Mouse (Mus musculus): ENCODE data around the gene Ylpm1. TPM values are rescaled to one million over a fixed set of nuclear protein-coding genes. Genes with fewer than 3 reads are reported as not detected.
A peak's percentile ranks its signal among the peaks of the same experiment; 100 is the strongest.

The Ylpm1 gene
- polyA plus RNA-seq, 1 experiment from 2014 or later = 6.2 TPM

GRCm38 (mm10) chr12:85110011-85110697 lies 114.0 kb downstream of the Ylpm1 start:
- 12% methylated on average over 18 of the region's 18 CpGs for WGBS (ENCODE audit: insufficient replicate concordance)
- peak overlapping the region; percentile 94 for H3K9ac ChIP-seq
- H3K36me3 ChIP-seq (replicated peaks) = peaks cover 9% of the 10 kb centered on the region; the same call in 1 of the 2 replicates
- peak overlapping the region; percentile 90 for H3K4me3 ChIP-seq (replicated peaks)
- ATAC-seq (ENCODE audit: insufficient read depth) = peak; percentile 51
- H3K27me3 ChIP-seq = no peaks in the 10 kb centered on the region
- peak overlapping the region; percentile 89 for H3K27ac ChIP-seq (replicated peaks)
- H3K4me1 ChIP-seq (replicated peaks) = peaks cover 61% of the 10 kb centered on the region
- H3K4me2 ChIP-seq = peak overlapping the region; percentile 80
- H3K9me3 ChIP-seq (replicated peaks) = no peaks in the 10 kb centered on the region

- peak within 1 kb of the TSS; percentile 94 for H3K9ac ChIP-seq
- peaks cover 17% of the 10 kb centered on the region for H3K36me3 ChIP-seq (replicated peaks)
- H3K27ac ChIP-seq (replicated peaks) = peak within 1 kb of the TSS; percentile 89
- no peaks in the 10 kb centered on the region for H3K27me3 ChIP-seq
- under 1% methylated on average over 83 of the region's 83 CpGs for WGBS (ENCODE audit: insufficient replicate concordance)
- ATAC-seq (ENCODE audit: insufficient read depth) = peak; percentile 95
- H3K4me2 ChIP-seq = peak within 1 kb of the TSS; percentile 80
- peaks cover 59% of the 10 kb centered on the region for H3K4me1 ChIP-seq (replicated peaks)
- no peaks in the 10 kb centered on the region for H3K9me3 ChIP-seq (replicated peaks)
- peak within 1 kb of the TSS; percentile 90 for H3K4me3 ChIP-seq (replicated peaks)
Observed at GRCm38 (mm10) chr12:85110698-85111592, 114.8 kb downstream of the Ylpm1 start, which contains the start of the genes Prox2 and Dlst. Prox2 (minus strand) TSS chr12:85110759. Dlst (plus strand) TSS chr12:85110833.

GRCm38 (mm10) chr12:85112550-85113251 lies 116.6 kb downstream of the Ylpm1 start:
- H3K4me3 ChIP-seq (replicated peaks) = peak overlapping the region; percentile 90
- WGBS (ENCODE audit: insufficient replicate concordance) = 61% methylated on average over 7 of the region's 7 CpGs
- peaks cover 30% of the 10 kb centered on the region for H3K36me3 ChIP-seq (replicated peaks)
- peak overlapping the region; percentile 89 for H3K27ac ChIP-seq (replicated peaks)
- no peaks in the 10 kb centered on the region for H3K27me3 ChIP-seq
- no peak for ATAC-seq (ENCODE audit: insufficient read depth)
- H3K9me3 ChIP-seq (replicated peaks) = no peaks in the 10 kb centered on the region
- H3K4me1 ChIP-seq (replicated peaks) = peaks cover 59% of the 10 kb centered on the region
- H3K9ac ChIP-seq = peak overlapping the region; percentile 94
- peak overlapping the region; percentile 80 for H3K4me2 ChIP-seq

GRCm38 (mm10) chr12:85113337-85113736 lies 117.2 kb downstream of the Ylpm1 start:
- Histone ChIP-seq H3K36me3 (replicated peaks) (peaks cover 37% of the 10 kb centered on the region), H3K4me1 (replicated peaks) (peaks cover 59% of the 10 kb centered on the region), H3K9me3 (replicated peaks) (no peaks in the 10 kb centered on the region), H3K27me3 (no peaks in the 10 kb centered on the region), H3K27ac (replicated peaks) (0 out of 2 replicates have a peak overlapping the region, but pooled peaks have one; percentile 46), H3K9ac (no peak overlapping the region), H3K4me2 (peak overlapping the region; percentile 80), H3K4me3 (replicated peaks) (peak overlapping the region; percentile 90; the same call in 1 of the 2 replicates)
- no peak for ATAC-seq (ENCODE audit: insufficient read depth)
- WGBS (ENCODE audit: insufficient replicate concordance) = 85% methylated on average over 3 of the region's 3 CpGs

GRCm38 (mm10) chr12:85113917-85114316 lies 117.8 kb downstream of the Ylpm1 start:
- WGBS (ENCODE audit: insufficient replicate concordance) = 69% methylated on average over 3 of the region's 3 CpGs
- H3K4me1 ChIP-seq (replicated peaks) = peaks cover 58% of the 10 kb centered on the region
- H3K9me3 ChIP-seq (replicated peaks) = no peaks in the 10 kb centered on the region
- H3K4me2 ChIP-seq = peak overlapping the region; percentile 80
- peaks cover 43% of the 10 kb centered on the region for H3K36me3 ChIP-seq (replicated peaks)
- no peak overlapping the region for H3K4me3 ChIP-seq (replicated peaks)
- H3K9ac ChIP-seq = no peak overlapping the region
- no peaks in the 10 kb centered on the region for H3K27me3 ChIP-seq
- ATAC-seq (ENCODE audit: insufficient read depth) = no peak
- 0 out of 2 replicates have a peak overlapping the region, but pooled peaks have one; percentile 46 for H3K27ac ChIP-seq (replicated peaks)

GRCm38 (mm10) chr12:85115678-85116077 lies 119.6 kb downstream of the Ylpm1 start:
- no peak for ATAC-seq (ENCODE audit: insufficient read depth)
- Histone ChIP-seq H3K4me2 (no peak overlapping the region), H3K36me3 (replicated peaks) (peaks cover 60% of the 10 kb centered on the region), H3K4me1 (replicated peaks) (peaks cover 44% of the 10 kb centered on the region), H3K27ac (replicated peaks) (no peak overlapping the region), H3K9me3 (replicated peaks) (no peaks in the 10 kb centered on the region), H3K27me3 (no peaks in the 10 kb centered on the region), H3K9ac (no peak overlapping the region), H3K4me3 (replicated peaks) (no peak overlapping the region)
- 76% methylated on average over 7 of the region's 7 CpGs for whole genome bisulfite sequencing (ENCODE audit: insufficient replicate concordance)

Other genes starting within 250 kb of the Ylpm1 start
- gene Npc2, start 223.2 kb upstream of the Ylpm1 start, polyA plus RNA-seq (2015; fragmentation: Nextera tagmentation; extraction: Ambion mirVana) = 26.0 TPM in 2 replicates
- 99.5 and 100.0 TPM in 2 replicates for gene Isca2, start 223.1 kb upstream of the Ylpm1 start, polyA plus RNA-seq (2015; fragmentation: Nextera tagmentation; extraction: Ambion mirVana)
- gene Ltbp2, start 119.8 kb upstream of the Ylpm1 start, polyA plus RNA-seq (2015; fragmentation: Nextera tagmentation; extraction: Ambion mirVana) = 0.26 and 0.35 TPM in 2 replicates
- 74.8 and 79.8 TPM in 2 replicates for gene Fcf1, start 25.4 kb upstream of the Ylpm1 start, polyA plus RNA-seq (2015; fragmentation: Nextera tagmentation; extraction: Ambion mirVana)
- 14.6 and 14.8 TPM in 2 replicates for gene Arel1, start 25.4 kb upstream of the Ylpm1 start, polyA plus RNA-seq (2015; fragmentation: Nextera tagmentation; extraction: Ambion mirVana)
- 2.8 and 3.1 TPM in 2 replicates for gene Prox2, start 114.4 kb downstream of the Ylpm1 start, polyA plus RNA-seq (2015; fragmentation: Nextera tagmentation; extraction: Ambion mirVana)
- gene Dlst, start 114.5 kb downstream of the Ylpm1 start, polyA plus RNA-seq (2015; fragmentation: Nextera tagmentation; extraction: Ambion mirVana) = 69.4 and 73.5 TPM in 2 replicates
- gene Rps6kl1, start 154.9 kb downstream of the Ylpm1 start, polyA plus RNA-seq (2015; fragmentation: Nextera tagmentation; extraction: Ambion mirVana) = 0.56 and 0.64 TPM in 2 replicates
- gene Pgf, start 181.5 kb downstream of the Ylpm1 start, polyA plus RNA-seq (2015; fragmentation: Nextera tagmentation; extraction: Ambion mirVana) = 0.52 and 0.56 TPM in 2 replicates
- gene Eif2b2, start 223.2 kb downstream of the Ylpm1 start, polyA plus RNA-seq (2015; fragmentation: Nextera tagmentation; extraction: Ambion mirVana) = 34.9 and 36.4 TPM in 2 replicates